Mouse (Mus musculus) adrenal gland, postnatal 10 days (tissue): ENCODE results near the gene Srrd. TPM values are rescaled to one million over a fixed set of nuclear protein-coding genes. Genes with fewer than 3 reads are reported as not detected.
"Not testable (repeated sequence)": the region's sequence is repeated elsewhere in the genome, so short reads cannot be mapped to it uniquely, and the experiment has no call there.

Source experiments
- DNase-seq: peaks from one replicate; pipeline ENCODE4 v3.0.0; 2021; ENCODE audit warnings: mixed read lengths
- total RNA-seq, 2 experiments: library from RNA; stranded (reverse); gene quantifications; 2 replicates each; pipeline ENCODE4 v1.2.3; 2021

Srrd gene
- total RNA-seq, 2 experiments from 2014 or later, result 15.7 to 25.8 TPM

DNA sequence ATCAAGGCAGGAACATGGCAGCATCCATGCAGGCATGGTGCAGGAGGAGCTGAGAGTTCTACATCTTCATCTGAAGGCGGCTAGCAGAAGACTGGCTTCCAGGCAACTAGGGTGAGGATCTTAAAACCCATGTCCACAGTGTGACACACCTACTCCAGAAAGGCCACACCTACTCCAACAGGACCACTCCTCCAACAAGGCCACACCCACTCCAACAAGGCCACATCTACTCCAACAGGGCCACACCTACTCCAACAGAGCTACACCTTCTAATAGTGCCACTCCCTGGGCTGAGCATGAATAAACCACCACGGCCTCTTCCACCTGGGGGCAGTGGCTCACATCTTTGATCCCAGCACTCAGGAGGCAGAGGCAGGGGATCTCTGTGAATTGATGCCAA is 23.5 kb downstream of the Srrd start:
- not testable (repeated sequence) for DNase-seq

DNA sequence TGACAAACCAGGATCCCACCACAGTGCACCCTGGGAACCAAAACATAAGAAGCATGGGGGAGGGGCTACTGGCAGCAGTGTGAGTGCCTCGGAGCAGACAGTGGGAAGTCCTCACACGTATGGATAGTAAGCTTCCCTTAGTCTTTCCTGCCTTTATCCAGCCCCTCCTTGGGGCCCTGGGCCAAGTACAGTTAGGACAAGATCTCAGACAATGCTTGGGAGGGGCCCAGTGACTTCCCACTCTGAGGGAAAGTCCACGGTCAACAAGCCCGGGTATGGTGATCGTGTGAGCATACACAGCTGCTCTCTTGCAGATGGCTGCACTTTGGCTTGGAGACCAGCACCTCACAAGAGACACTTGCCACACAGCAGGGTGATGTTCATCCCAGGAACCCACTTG is 25.5 kb downstream of the Srrd start:
- DNase-seq, result no peak

DNA sequence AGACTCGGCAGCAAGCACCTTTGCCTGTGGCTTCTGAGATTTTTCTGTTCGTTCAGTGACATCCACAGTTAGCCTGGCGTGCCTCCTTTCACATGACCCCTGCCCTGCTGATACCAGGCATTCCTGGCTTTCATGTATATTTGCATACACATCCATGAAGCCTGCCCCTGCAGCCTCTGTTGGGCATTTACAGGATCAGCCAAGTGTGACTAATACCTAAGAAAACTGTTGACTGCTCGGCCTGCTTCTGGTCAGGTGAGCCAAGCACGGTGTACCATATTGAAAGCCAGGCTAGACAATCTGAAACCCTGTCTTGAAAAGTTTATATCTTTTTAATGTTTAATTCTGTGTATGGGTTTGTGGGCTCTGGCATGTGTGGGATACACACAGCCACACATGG is 26.4 kb downstream of the Srrd start:
- DNase-seq, result no peak

DNA sequence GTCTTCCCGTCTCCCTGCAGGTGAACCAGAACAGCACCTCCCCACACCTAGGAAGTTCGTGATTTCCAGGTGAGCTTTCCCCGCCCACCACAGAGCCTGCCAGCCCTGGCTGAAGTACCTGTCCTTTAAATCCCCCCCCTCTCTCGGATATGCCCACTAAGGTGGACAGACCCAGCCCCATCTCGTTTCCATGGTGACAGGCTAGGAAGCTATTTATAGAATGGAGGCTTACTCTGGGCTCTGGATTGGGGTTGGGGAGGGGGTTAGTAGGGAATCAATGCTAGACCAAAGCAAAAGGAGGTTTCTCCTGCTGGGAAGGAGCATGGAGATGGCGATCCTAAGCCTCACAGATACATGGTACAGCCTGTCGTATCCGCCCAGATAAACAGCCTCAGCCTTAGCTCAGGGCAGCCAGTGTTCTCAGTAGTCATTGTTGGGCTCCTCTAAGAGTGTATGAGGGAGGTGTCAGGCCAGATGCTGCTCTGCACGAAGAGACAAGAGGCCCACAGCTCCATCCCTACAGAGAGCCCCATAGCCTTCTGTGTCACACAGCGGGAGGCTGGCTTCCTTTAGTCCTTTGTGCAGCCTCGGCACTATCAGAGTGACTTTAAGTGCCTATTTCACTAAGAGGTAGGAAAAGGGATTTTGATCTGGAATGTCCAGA is 29.5 kb downstream of the Srrd start:
- DNase-seq, result no peak

DNA sequence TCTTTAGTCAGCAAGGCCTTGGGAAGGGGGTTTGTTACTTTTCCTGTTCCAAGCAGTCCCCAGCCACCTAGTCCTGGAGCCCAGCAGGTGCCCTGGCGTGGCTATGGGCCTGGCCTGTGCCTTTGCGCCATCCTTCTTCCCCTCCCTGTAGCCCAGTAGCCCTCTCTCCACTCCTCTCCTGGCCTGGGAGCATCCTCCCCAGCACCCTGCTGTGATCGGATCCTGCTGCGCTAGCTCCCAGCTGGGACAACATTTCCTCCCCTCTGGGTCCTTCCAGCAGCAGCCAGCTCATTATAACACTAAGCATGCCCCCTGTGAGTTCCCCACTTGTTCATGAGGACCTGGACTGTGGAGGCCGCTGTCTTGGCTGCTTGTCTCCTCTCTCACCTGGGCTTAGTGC is 37.0 kb downstream of the Srrd start:
- DNase-seq, result no peak

DNA sequence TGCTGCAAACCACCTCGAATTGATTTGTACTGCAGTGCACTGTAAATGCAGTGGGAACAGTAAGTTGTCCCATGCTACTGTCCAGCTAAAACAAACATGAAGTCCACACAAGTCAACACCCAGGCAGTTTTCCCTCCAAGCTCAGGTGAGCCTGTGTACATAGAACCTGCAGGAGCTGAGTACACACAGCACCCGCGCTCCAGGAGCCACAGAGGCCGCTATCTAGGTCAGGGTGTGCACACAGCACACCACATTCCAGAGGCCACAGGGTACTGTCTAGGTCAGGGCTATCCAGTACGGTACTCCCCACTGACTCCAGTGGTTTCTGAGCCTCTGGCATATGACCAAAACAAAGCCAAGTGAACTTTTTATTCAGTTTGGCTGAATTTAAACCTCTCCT is 40.5 kb downstream of the Srrd start:
- no peak for DNase-seq

DNA sequence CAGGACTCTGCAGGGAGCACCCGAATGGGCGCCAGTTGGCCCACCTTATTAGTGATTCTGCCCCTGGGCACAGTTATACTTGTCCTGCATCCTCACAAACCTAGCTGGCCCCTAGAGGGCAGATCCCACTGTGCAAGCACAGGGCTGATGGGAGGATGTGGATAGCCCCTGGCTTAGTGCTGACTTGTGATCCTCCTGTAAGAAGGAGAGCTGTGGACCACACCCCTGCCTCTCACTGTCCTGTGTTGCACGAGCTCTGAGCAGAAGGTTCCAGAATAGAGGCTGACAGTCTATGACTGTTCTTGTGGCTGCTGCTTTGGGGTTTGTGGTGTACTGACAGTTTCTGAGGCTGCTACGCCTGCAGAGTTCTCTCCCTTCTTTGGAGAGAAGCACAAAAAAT is 41.1 kb downstream of the Srrd start:
- DNase-seq, result no peak

DNA sequence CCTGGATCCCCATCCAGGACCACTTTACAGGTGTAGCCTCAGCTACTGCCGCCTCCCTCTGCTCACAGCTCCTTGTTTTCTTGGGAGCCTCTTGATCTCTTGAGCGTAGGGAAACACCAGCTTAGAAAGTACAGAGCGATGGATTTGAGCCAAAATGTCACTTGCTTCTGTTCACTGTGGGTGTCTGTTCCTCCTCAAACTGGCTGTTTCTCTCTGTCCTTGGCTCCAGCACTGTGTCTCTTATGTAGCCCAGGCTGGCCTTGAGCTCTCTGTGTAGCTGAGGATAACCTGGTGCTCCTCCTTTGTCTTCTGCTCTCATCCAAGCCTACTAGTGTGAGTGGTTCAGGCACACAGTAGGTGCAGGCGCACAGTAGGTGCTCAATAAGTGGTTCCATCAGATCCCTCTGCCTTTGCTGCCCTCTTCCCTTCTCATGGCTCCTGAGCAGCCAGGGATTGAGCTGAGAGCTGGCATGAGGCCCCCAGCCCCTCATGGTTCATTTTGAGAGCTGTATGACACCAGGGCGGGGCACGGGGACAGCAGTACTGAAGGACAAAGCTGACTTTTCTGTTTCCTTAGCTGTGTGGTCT is 42.0 kb downstream of the Srrd start:
- no peak for DNase-seq

DNA sequence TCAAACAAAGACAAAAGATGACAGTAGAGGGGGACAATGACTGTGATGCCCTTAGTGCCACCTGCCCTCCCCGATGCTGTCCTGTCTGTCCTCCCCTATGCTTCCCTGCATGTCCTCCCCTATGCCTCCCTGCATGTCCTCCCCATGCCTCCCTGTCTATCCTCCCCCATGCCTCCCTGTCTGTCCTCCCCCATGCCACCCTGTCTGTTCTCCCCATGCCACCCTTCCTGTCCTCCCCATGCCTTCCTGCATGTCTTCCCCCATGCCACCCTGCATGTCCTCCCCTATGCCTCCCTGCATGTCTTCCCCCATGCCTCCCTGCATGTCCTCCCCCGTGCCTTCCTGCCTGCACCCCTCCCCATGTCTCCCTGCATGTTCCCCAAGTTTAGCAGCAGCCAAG is 42.7 kb downstream of the Srrd start:
- no peak for DNase-seq

DNA sequence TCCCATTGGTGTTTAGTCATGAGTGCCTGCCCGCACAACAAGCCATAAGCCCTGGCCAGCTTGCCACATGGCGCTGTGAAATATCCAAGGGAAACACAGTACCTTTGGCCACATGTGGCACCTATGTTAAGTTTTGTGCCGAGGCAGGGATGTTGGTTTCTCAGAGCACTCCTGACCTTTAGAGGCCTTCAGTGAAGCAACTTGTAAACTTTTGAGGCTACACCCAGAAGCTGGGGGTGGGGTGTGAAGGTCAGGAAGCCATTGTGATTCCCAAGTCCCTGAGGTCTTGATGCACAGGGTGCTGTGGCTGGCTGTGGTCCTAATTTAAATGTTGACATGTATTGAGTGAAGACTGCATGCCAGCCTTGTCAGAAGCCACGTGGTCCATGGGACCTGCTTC is 43.4 kb downstream of the Srrd start:
- DNase-seq, result no peak

DNA sequence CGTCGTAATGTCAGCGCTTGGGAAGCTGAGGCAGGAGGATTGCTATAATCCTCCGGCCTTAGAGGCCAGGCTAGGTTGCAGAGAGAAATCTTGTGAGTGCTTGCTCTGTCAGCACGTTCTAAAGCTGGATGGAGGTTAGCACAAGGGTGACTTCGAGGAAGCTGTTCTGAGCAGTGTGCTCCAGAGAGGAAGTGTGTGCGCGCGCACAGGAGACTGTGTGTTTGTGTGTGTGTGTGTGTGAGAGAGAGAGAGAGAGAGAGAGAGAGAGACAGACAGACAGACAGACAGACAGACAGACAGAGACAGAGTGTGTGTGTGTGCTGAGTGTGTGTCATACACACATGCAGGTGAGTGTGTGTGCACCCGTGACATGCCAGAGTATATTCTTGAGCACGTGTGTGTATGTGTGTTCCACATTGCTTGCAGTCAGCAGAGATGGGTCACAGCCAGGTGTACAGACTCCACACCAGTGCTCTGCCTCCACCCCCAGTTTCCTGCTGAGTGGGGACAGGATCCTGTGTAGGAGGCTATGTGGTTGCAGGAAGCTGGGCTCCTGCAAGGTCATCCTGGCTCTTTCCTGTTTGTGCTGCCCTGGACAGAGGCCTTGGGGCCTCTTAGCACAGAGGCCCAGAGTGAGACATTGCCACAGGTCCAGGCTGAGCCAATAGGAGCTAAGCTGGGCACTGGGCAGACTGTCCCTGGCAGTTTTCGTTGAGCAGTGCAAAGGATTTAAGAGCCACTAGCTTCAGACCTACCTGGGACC is 44.4 kb downstream of the Srrd start:
- peak; percentile 81 for DNase-seq

DNA sequence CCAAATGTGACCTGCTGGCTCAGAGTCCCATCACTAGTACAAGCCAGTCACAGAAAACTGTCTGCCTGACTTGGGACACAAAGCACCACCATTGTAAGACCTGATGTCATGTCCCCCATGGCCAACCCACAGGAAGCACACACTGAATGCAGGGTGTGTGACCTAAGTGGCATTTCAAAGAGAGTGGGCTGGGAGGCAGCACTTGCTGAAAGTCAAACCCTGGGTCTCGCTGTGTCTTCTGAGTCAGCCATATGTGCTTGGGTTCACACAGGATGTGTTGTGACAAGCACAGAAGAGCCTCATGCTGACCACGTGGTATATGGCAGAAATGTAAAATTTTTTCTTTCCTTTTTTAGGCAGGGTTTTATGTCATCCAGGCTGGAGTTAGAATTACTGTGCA is 45.6 kb downstream of the Srrd start:
- DNase-seq, result no peak

DNA sequence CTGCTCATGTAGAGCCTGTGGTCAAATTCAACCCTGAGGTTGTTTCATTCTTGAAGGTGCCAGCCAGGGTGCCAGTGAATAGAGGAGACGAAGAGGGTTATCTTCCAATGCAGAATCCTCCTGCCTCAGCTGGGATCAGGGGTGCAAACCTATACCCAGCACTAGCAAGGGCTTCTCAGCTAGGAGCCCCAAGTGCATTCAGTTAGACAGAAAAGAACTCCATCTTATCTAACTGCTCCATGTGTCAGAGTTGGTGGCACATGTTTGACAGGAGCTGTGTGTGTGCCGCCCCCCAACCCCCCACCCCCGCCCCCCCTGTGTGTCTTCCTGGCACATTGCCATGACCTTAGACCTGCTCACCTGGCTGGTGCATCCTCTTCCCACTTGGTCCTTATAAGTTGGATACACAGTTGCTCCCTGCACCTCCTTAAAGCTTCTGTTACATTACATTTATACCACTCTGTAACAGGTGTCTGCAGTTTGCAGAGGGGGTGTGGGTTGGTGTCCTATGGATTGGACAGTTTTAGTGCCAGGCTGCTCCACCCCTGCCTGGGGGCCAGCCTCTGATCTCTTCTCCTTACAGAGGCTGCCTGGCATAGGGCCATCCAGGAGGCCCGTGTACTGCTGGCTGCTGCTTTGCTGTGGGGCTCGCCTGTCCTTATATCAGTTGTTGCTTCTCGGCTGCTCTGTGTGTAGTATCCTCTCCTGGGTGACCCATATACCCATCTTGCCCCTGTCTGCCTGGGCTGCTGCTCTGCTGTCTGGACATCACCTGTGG is 46.2 kb downstream of the Srrd start:
- no peak for DNase-seq

DNA sequence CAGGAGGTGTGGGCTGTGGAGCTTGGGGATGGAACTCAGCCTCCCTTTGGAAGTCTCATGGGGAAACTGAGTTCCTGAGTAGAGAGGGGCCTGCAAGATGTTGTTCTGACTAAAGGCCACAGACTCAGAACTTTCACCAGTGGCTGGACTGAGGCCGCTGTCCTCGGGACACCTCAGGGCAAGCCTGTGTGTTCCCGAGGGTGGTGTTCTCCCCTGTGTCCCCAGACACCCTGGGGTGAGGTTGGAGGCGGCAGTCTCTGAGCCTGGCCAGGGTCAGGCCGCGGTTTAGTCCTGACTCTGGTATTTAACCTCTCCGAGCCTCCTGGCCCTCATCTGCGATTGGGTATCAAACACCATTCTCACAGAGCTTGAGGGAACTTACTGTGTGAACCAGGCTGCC is 47.3 kb downstream of the Srrd start:
- DNase-seq, result no peak

DNA sequence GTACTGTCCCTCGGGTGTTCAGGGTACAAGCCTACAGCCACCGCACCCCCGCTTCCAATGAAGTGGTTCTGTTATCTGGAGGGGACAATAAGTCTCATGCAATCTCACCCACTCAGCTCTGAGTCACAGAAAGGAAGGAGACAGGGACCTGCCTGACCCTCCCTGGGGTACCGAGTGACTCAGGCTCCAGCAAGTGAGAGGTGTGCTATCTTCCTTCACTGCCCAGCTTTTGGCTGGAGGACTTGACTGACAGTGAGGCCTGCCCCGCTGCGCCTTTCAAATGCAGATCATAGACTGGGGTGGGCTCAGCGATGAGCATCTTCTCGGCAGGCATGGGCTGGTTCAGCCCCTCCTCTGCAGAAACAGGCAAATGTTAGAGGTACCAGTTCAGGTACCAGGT is 47.7 kb downstream of the Srrd start:
- DNase-seq, result no peak

DNA sequence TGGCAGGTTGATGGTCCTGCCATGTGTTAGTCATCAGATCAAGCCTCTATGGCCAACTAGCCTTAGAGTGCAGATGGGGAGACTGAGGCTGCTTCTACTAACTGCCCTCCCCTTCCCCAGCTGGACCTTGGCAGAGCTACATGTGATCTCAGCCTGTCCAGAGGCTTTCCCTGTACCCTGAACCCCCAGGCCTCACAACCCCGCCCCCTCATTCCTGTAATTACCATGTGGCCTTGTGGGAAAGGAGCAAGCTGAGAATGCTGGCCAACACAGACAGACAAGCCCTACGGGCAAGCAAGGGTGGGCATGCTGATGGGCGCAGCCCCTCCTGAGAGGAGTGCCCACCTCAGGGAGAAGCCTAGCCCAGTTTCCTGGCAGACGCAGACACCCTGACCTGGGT is 48.1 kb downstream of the Srrd start:
- no peak for DNase-seq

DNA sequence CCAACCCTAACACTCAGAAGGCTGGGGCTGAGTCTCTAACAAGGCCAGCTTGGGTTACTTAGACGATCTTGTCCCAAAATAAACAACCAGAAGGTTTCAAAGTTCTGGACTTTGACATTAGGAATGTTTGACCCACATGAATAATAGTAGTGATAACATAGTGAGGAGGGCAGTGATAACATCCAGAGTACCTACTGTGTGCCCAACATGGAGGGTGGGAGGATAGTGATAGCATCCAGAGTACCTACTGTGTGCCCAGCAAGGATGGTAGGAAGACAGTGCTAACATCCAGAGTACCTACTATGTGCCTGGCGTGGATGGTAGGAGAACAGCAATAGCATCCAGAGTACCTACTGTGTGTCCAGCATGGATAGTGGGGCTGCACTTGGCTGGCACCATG is 49.0 kb downstream of the Srrd start:
- no peak for DNase-seq

DNA sequence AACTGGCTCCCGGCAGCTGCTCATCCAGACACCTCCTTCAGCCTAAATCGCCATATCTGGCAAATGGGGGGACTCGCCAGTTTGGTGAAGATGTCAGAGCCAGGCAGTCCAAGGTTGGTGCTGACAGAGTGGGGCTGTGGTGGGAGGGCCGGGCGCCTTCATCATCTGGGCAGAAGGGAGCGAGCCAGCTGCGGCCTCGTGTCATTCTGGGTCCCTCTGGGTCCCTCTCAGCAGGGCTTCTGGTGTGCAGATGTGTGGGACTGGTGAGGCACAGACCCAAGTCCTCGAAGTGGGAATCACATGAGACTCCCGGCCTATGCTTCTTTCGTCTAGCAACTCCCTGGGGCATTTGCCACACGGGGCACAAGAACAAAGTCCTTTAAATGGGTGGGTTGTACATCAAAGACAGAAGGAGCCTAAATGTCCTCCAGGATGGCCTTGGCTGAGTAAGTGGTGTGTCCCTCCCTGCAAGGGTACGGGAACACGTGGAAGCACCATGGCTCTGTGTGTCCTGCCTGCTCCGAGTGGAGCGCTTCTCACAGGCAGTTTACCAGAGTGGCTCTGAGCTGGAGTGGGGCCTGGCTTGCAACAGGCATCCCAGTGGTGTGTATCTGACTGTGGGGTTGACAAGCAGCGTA is 50.4 kb downstream of the Srrd start:
- DNase-seq, result peak; percentile 73

DNA sequence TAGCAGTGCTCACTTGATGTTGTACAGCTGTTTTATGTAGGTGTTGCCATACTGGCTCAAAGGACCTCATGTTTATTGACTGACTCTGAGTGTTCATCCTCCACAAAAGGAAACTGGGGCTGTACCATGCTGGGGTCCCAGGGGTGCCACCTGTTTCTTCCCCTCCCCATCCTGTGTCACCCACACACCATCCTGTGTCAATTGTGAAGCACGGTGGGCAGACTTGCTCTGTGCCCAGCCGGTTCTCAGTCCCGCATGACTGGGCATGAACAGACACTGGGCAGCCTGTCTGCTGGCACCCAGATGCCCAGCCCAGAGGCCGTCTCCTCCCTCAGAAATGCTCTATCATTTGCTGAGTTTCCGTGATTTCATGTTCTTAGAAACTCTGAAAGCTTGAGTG is 51.0 kb downstream of the Srrd start:
- DNase-seq, result no peak

DNA sequence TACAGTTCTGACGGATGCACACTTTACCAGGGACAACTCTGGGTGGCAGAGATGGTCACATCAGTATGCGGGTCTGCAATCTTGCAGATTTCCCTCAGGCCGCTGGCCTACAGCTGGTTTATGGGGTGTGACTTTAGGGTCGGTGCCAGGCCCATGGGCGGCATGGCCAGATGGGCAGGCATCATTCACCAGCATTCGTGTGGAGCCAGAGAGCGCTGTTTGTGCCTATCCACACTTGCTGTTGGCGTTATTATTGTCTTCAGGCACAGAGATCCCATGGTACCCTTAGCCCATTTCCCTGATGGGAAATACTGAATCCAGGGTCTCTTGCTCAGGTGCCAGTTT is 52.3 kb downstream of the Srrd start:
- no peak for DNase-seq

DNA sequence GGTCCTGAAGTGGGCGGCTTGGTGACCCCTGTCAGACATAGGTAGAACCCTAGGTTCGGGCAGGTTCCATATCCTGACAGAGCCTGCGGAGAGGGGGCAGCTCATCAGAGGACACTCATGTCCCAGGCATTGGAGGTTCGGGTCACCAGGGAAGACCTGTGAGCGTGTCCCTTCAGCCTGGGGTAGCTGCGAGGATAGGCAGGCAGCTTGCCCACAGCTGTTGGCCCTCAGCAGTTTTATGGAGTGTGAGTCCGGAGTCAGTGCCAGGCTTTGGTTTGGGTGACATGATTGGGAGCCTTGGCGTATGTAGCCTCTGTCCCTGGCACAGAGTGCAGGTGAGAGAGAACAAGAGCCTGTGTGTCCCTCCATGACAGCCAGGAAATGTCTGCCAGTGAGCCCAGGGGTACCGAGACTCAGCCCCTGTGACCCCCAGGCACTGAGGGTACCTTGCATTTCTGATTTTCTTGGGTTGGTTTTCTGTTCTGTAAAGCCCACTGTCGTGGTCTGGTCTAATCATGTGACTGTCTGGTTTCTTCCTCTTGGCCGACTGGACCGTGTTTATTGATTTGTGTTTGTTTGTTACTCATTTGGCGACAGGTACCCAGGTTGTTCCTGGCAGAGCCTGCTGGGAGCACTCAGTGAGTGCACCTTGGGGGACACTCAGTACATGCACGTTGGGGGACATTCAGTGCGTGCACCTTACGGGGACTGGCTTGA is 52.9 kb downstream of the Srrd start:
- peak; percentile 78 for DNase-seq

DNA sequence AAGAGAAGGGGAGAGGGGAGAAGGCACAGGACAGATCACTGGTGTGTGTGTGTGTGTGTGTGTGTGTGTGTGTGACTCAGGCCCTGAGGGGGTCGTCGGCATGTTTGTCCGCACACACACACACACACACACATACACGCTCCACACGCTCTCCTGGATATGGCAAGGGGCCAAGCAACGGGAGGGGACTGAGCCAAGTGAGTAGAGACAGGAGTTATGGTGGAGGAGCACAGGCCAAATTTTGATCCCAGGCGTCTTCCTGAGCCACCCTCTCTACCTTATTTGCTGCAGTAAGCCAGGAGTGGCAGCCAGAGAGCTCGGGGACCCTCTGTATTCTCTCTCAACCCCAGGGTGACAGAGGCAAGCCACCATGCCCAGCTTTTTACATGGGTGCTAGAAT is 53.6 kb downstream of the Srrd start:
- DNase-seq, result peak; percentile 81
